Mouse (Mus musculus) E14TG2a.4 (cell line): ENCODE results near the gene Pcsk6.

Source experiments
- H3K27me3 ChIP-seq: 2 replicates; pipeline ENCODE4 v1.6.1; 2014; ENCODE audit warnings: low read length, control low read depth; ENCODE audit not compliant: insufficient read depth
- H3K36me3 ChIP-seq: 2 replicates; pipeline ENCODE4 v1.6.1; 2014; ENCODE audit warnings: low read length, control low read depth; ENCODE audit not compliant: insufficient read depth
- H3K4me1 ChIP-seq: replicated peaks from 2 replicates; pipeline ENCODE4 v1.6.1; 2014; ENCODE audit warnings: low read depth, low read length, control low read depth
- H3K4me3 ChIP-seq: replicated peaks from 2 replicates; pipeline ENCODE4 v1.5.1; 2014; ENCODE audit warnings: mild to moderate bottlenecking, low read length
- H3K9me3 ChIP-seq: 2 replicates; pipeline ENCODE4 v1.6.1; 2014; ENCODE audit warnings: low read length, control low read depth
- CTCF ChIP-seq: conservative IDR thresholded peaks from 2 replicates; pipeline ENCODE4 v1.5.1; 2014; ENCODE audit warnings: low read length
- NANOG ChIP-seq: IDR thresholded peaks from 2 replicates; pipeline ENCODE4 v1.6.1; 2014; ENCODE audit warnings: borderline replicate concordance, low read length, mixed read lengths
- POU5F1 ChIP-seq: IDR thresholded peaks from 2 replicates; pipeline ENCODE4 v1.6.1; 2014; ENCODE audit warnings: low read length, borderline replicate concordance

Pcsk6 gene

GRCm38 (mm10) chr7:66094141-66094540 is 232.6 kb downstream of the Pcsk6 start:
- Histone ChIP-seq H3K9me3 (no peaks in the 10 kb centered on the region), H3K27me3 (peaks cover 7% of the 10 kb centered on the region; the same call in 1 of the 2 replicates), H3K4me3 (no peak overlapping the region), H3K36me3 (peaks cover 18% of the 10 kb centered on the region), H3K4me1 (peaks cover 17% of the 10 kb centered on the region)
- TF ChIP-seq POU5F1, result no peak
- no peak for TF ChIP-seq CTCF
- TF ChIP-seq NANOG, result no peak

- Histone ChIP-seq H3K4me3 (no peak overlapping the region), H3K9me3 (no peaks in the 10 kb centered on the region), H3K27me3 (peaks cover 14% of the 10 kb centered on the region), H3K4me1 (no peaks in the 10 kb centered on the region), H3K36me3 (no peaks in the 10 kb centered on the region)
- TF ChIP-seq NANOG, result no peak
- TF ChIP-seq CTCF, result no peak
- no peak for TF ChIP-seq POU5F1
These were observed 237.3 kb downstream of the Pcsk6 start for GRCm38 (mm10) chr7:66098803-66099202.
